Comparison of ENCODE assay signal across 14 mouse cellular contexts in genomic region chr4:149601484-149601883, GRCm38 (mm10). TPM values are rescaled to one million over a fixed set of nuclear protein-coding genes. Genes with fewer than 3 reads are reported as not detected.
DNase-seq lines count a peak whose midpoint lies in the region; ATAC-seq and TF ChIP-seq lines count a peak whose summit lies in the region.
"Had no signal": no experiment of that assay in that cellular context is flagged by ENCODE, and none has a peak within 500 bp of the region (broad histone marks: within the 10 kb centered on the region; RNA-seq: fewer than 3 reads in every experiment).

No protein-coding gene starts in this region.

- TF ChIP-seq CTCF in hindbrain, postnatal 0 days (IDR thresholded peaks at IDR 0.05; ENCODE audit: low read depth): no peak
- no peak for TF ChIP-seq CTCF in lung, embryonic 14.5 days (IDR thresholded peaks at IDR 0.05; ENCODE audit: low read depth)

- H3K27ac ChIP-seq in forebrain, embryonic 13.5 days: peak overlapping the region; percentile 44; the same call in 1 of the 2 replicates
- H3K27ac ChIP-seq in forebrain, embryonic 11.5 days (ENCODE audit: low read depth, low read length): no peak overlapping the region
- H3K27ac ChIP-seq in hindbrain, postnatal 0 days: peak overlapping the region; percentile 34; the same call in 1 of the 2 replicates
- no peak overlapping the region; the same call in 1 of the 2 replicates for H3K27ac ChIP-seq in hindbrain, embryonic 12.5 days
- no peak overlapping the region for H3K27ac ChIP-seq in lung, embryonic 14.5 days (ENCODE audit: low read depth)
- no peak overlapping the region for H3K27ac ChIP-seq in midbrain, embryonic 16.5 days (ENCODE audit: low read length)

- no peak overlapping the region for H3K9ac ChIP-seq in forebrain, embryonic 13.5 days
- H3K9ac ChIP-seq in forebrain, embryonic 11.5 days (ENCODE audit: low read length): no peak overlapping the region
- H3K9ac ChIP-seq in hindbrain, postnatal 0 days (replicated peaks; ENCODE audit: low read length): no peak overlapping the region
- H3K9ac ChIP-seq in hindbrain, embryonic 12.5 days: no peak overlapping the region
- no peak overlapping the region for H3K9ac ChIP-seq in lung, embryonic 14.5 days
- peak overlapping the region; percentile 23; the same call in 1 of the 2 replicates for H3K9ac ChIP-seq in midbrain, embryonic 16.5 days (ENCODE audit: low read depth, low read length)

- no peaks in the 10 kb centered on the region for H3K36me3 ChIP-seq in forebrain, embryonic 13.5 days (ENCODE audit: poor library complexity, severe bottlenecking)
- H3K36me3 ChIP-seq in forebrain, embryonic 11.5 days (ENCODE audit: control insufficient read depth, insufficient read depth, low read length): no peaks in the 10 kb centered on the region
- H3K36me3 ChIP-seq in hindbrain, postnatal 0 days (ENCODE audit: insufficient read depth, low read length): no peaks in the 10 kb centered on the region
- no peaks in the 10 kb centered on the region for H3K36me3 ChIP-seq in hindbrain, embryonic 12.5 days
- H3K36me3 ChIP-seq in lung, embryonic 14.5 days (ENCODE audit: insufficient read depth): no peaks in the 10 kb centered on the region
- H3K36me3 ChIP-seq in midbrain, embryonic 16.5 days (ENCODE audit: control insufficient read depth, insufficient read depth, low read length): no peaks in the 10 kb centered on the region

- 34% methylated on average over 4 of the region's 4 CpGs for WGBS in forebrain, embryonic 13.5 days
- WGBS in forebrain, embryonic 11.5 days: 57% methylated on average over 4 of the region's 4 CpGs
- 36% methylated on average over 4 of the region's 4 CpGs for WGBS in hindbrain, postnatal 0 days
- 49% methylated on average over 4 of the region's 4 CpGs for WGBS in hindbrain, embryonic 12.5 days
- 27% methylated on average over 4 of the region's 4 CpGs for WGBS in lung, embryonic 14.5 days
- WGBS in midbrain, embryonic 16.5 days: 37% methylated on average over 4 of the region's 4 CpGs

- no peak for DNase-seq in forebrain, embryonic 11.5 days (ENCODE audit: low spot score)
- DNase-seq in hindbrain, postnatal 0 days (ENCODE audit: low spot score): peak; percentile 47
- peak; percentile 69 for DNase-seq in lung, embryonic 14.5 days
- no peak for DNase-seq in thymus, postnatal 25 days
- no peak for DNase-seq in thymus, postnatal 4 days
- DNase-seq: embryo, embryonic 11 days; heart, postnatal 4 days; kidney, adult 9 months; retina, postnatal 1 day had no signal

- H3K4me3 ChIP-seq in forebrain, embryonic 13.5 days: no peak overlapping the region
- H3K4me3 ChIP-seq in forebrain, embryonic 11.5 days (ENCODE audit: low read depth, low read length): no peak overlapping the region
- no peak overlapping the region for H3K4me3 ChIP-seq in hindbrain, postnatal 0 days (ENCODE audit: low read length)
- no peak overlapping the region for H3K4me3 ChIP-seq in hindbrain, embryonic 12.5 days
- no peak overlapping the region for H3K4me3 ChIP-seq in lung, embryonic 14.5 days (ENCODE audit: low read depth, low read length)
- no peak overlapping the region for H3K4me3 ChIP-seq in midbrain, embryonic 16.5 days (ENCODE audit: low read depth, low read length)
- H3K4me3 ChIP-seq: erythroblast, embryonic 14.5 days had no signal

- no peaks in the 10 kb centered on the region for H3K9me3 ChIP-seq in forebrain, embryonic 13.5 days (replicated peaks)
- no peaks in the 10 kb centered on the region for H3K9me3 ChIP-seq in forebrain, embryonic 11.5 days (ENCODE audit: control insufficient read depth, low read length)
- no peaks in the 10 kb centered on the region for H3K9me3 ChIP-seq in hindbrain, postnatal 0 days (ENCODE audit: low read length)
- 0 out of 2 replicates have a peak, but pooled peaks cover 4% of the 10 kb centered on the region for H3K9me3 ChIP-seq in hindbrain, embryonic 12.5 days (replicated peaks)
- no peaks in the 10 kb centered on the region for H3K9me3 ChIP-seq in lung, embryonic 14.5 days (ENCODE audit: low read depth, low read length)
- no peaks in the 10 kb centered on the region for H3K9me3 ChIP-seq in midbrain, embryonic 16.5 days (replicated peaks; ENCODE audit: control insufficient read depth, low read length, poor library complexity, severe bottlenecking)

- ATAC-seq in forebrain, embryonic 13.5 days: no peak
- no peak for ATAC-seq in forebrain, embryonic 11.5 days (replicated peaks; ENCODE audit: low FRiP score)
- no peak for ATAC-seq in hindbrain, postnatal 0 days
- ATAC-seq in hindbrain, embryonic 12.5 days (ENCODE audit: low FRiP score): no peak
- peak; percentile 33; the same call in 1 of the 2 replicates for ATAC-seq in lung, embryonic 14.5 days (ENCODE audit: insufficient read depth)
- no peak for ATAC-seq in midbrain, embryonic 16.5 days
- ATAC-seq: Patski had no signal

- no peaks in the 10 kb centered on the region for H3K27me3 ChIP-seq in forebrain, embryonic 13.5 days
- H3K27me3 ChIP-seq in forebrain, embryonic 11.5 days (ENCODE audit: control insufficient read depth, insufficient read depth, low read length): no peaks in the 10 kb centered on the region
- no peaks in the 10 kb centered on the region for H3K27me3 ChIP-seq in hindbrain, postnatal 0 days (ENCODE audit: insufficient read depth, low read length)
- H3K27me3 ChIP-seq in hindbrain, embryonic 12.5 days: no peaks in the 10 kb centered on the region
- H3K27me3 ChIP-seq in lung, embryonic 14.5 days (ENCODE audit: insufficient read depth, low read length): no peaks in the 10 kb centered on the region
- H3K27me3 ChIP-seq in midbrain, embryonic 16.5 days (ENCODE audit: control insufficient read depth, insufficient read depth, low read depth, low read length): no peaks in the 10 kb centered on the region
- H3K27me3 ChIP-seq: Patski had no signal

- H3K4me2 ChIP-seq in forebrain, embryonic 13.5 days: no peak overlapping the region
- no peak overlapping the region for H3K4me2 ChIP-seq in forebrain, embryonic 11.5 days (ENCODE audit: low read depth, low read length, severe bottlenecking)
- H3K4me2 ChIP-seq in hindbrain, postnatal 0 days (ENCODE audit: low read depth, low read length): no peak overlapping the region
- no peak overlapping the region for H3K4me2 ChIP-seq in hindbrain, embryonic 12.5 days (replicated peaks)
- no peak overlapping the region for H3K4me2 ChIP-seq in lung, embryonic 14.5 days
- no peak overlapping the region for H3K4me2 ChIP-seq in midbrain, embryonic 16.5 days (ENCODE audit: low read length)

- peaks cover 40% of the 10 kb centered on the region for H3K4me1 ChIP-seq in forebrain, embryonic 13.5 days
- 0 out of 2 replicates have a peak, but pooled peaks cover 2% of the 10 kb centered on the region for H3K4me1 ChIP-seq in forebrain, embryonic 11.5 days (replicated peaks; ENCODE audit: control insufficient read depth, insufficient read depth, low read length)
- H3K4me1 ChIP-seq in hindbrain, postnatal 0 days (ENCODE audit: insufficient read depth, low read length): no peaks in the 10 kb centered on the region; the same call in none of the 2 replicates
- H3K4me1 ChIP-seq in hindbrain, embryonic 12.5 days: peaks cover 27% of the 10 kb centered on the region
- peaks cover 3% of the 10 kb centered on the region; the same call in 1 of the 2 replicates for H3K4me1 ChIP-seq in lung, embryonic 14.5 days (ENCODE audit: insufficient read depth)
- peaks cover 18% of the 10 kb centered on the region for H3K4me1 ChIP-seq in midbrain, embryonic 16.5 days (ENCODE audit: control insufficient read depth, insufficient read depth, low read length)

RNA-seq across cellular contexts. Expression of gene Clstn1, which starts 15.2 kb away (rescaled TPM):
- 22.7 and 26.0 TPM in 2 replicates for polyA plus RNA-seq in forebrain, embryonic 13.5 days (2015; fragmentation: Nextera tagmentation; extraction: Ambion mirVana)
- 48.1 and 48.4 TPM in 2 replicates for polyA plus RNA-seq in forebrain, embryonic 11.5 days (2014; fragmentation: Nextera tagmentation; extraction: Ambion mirVana)
- 590 and 603 TPM in 2 replicates for total RNA-seq in hindbrain, postnatal 0 days (2014; rRNA removed)
- polyA plus RNA-seq in hindbrain, postnatal 0 days (2015; fragmentation: Nextera tagmentation; extraction: Ambion mirVana): 193 and 206 TPM in 2 replicates
- 135 and 138 TPM in 2 replicates for polyA plus RNA-seq in hindbrain, embryonic 12.5 days (2016; fragmentation: Nextera tagmentation; extraction: Ambion mirVana)
- 45.3 and 45.7 TPM in 2 replicates for polyA plus RNA-seq in lung, embryonic 14.5 days (2014; fragmentation: Nextera tagmentation; extraction: Ambion mirVana)
- 80.2 and 99.8 TPM in 2 replicates for polyA plus RNA-seq in midbrain, embryonic 16.5 days (2015; fragmentation: Nextera tagmentation; extraction: Ambion mirVana)

Comparison
In these comparisons a context has a peak if more than half of its experiments do, and no peak if none do; other contexts are left out.
1. H3K27ac ChIP-seq: peak in forebrain, embryonic 13.5 days (single experiment) and hindbrain, postnatal 0 days (single experiment); none in forebrain, embryonic 11.5 days (single experiment), hindbrain, embryonic 12.5 days (single experiment), lung, embryonic 14.5 days (single experiment) and midbrain, embryonic 16.5 days (single experiment).
2. DNase-seq: peak in hindbrain, postnatal 0 days (single experiment) and lung, embryonic 14.5 days (single experiment); none in forebrain, embryonic 11.5 days (single experiment), thymus, postnatal 25 days (single experiment) and thymus, postnatal 4 days (single experiment).